Mouse (Mus musculus): ENCODE measurements around the gene AY358078. TPM values are rescaled to one million over a fixed set of nuclear protein-coding genes. Genes with fewer than 3 reads are reported as not detected.

Gene AY358078
- total RNA-seq, 2 experiments from 2014 or later = not detected

DNA sequence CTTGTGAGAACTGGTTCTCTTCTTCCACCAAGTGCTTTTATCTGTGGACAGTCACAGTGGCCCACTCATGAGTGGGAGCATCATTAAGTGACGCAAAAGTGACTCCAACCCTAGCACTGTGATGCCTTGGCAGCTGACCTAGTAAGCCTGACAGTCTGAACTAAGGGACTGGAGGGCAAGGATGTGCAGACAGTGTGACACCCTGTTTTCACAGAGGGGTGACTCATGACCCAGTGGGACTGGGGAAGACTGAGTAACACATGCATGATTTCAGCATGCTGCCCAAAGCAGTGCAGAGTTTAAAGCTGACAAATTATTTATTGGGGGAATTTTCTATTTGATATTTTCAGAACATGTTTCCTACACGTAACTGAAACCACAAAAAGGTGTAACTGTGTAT lies 70.9 kb downstream of the AY358078 start:
- ATAC-seq (replicated peaks; ENCODE audit: low FRiP score, poor library complexity, severe bottlenecking) = no peak

DNA sequence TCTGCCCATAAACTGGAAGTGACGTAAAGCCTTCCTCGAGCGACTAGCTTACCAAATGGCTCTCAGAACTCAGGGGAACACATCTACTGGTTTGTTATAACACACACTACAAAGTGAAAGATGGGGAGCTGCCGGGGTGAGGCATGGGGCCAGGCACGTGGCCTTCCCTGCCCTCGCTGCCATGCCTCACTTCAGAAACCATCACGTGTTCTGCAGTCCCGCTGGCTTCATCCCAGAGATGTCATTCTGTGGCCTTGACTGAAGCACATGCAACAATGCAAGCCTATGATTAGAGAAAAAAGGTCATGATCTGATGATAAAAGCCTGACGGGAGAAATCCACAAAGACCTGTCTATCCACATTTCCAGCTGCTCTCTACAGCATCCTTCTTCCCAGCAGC lies 71.9 kb downstream of the AY358078 start:
- no peak for ATAC-seq (replicated peaks; ENCODE audit: low FRiP score, poor library complexity, severe bottlenecking)

Other genes with a start within 250 kb of the AY358078 start
- gene Gm5622, start 247.3 kb upstream of the AY358078 start, total RNA-seq (2015; ENCODE audit: low replicate concordance) = not detected in 2 replicates
- not detected in 2 replicates for gene Gm5622, start 247.3 kb upstream of the AY358078 start, total RNA-seq (2017; ENCODE audit: low replicate concordance)
- not detected in 2 replicates for gene Gm17175, start 226.0 kb upstream of the AY358078 start, total RNA-seq (2015; ENCODE audit: low replicate concordance)
- not detected in 2 replicates for gene Gm17175, start 226.0 kb upstream of the AY358078 start, total RNA-seq (2017; ENCODE audit: low replicate concordance)
- gene Gm17174, start 207.9 kb upstream of the AY358078 start, total RNA-seq (2015; ENCODE audit: low replicate concordance) = not detected in 2 replicates
- not detected in 2 replicates for gene Gm17174, start 207.9 kb upstream of the AY358078 start, total RNA-seq (2017; ENCODE audit: low replicate concordance)
- gene Gm17078, start 188.7 kb upstream of the AY358078 start, total RNA-seq (2015; ENCODE audit: low replicate concordance) = not detected in 2 replicates
- not detected in 2 replicates for gene Gm17078, start 188.7 kb upstream of the AY358078 start, total RNA-seq (2017; ENCODE audit: low replicate concordance)
- not detected in 2 replicates for gene Gm4181, start 164.4 kb upstream of the AY358078 start, total RNA-seq (2015; ENCODE audit: low replicate concordance)
- gene Gm4181, start 164.4 kb upstream of the AY358078 start, total RNA-seq (2017; ENCODE audit: low replicate concordance) = not detected in 2 replicates
- not detected in 2 replicates for gene Gm17079, start 104.6 kb upstream of the AY358078 start, total RNA-seq (2015; ENCODE audit: low replicate concordance)
- gene Gm17079, start 104.6 kb upstream of the AY358078 start, total RNA-seq (2017; ENCODE audit: low replicate concordance) = not detected in 2 replicates
- gene Gm5800, start 82.9 kb upstream of the AY358078 start, total RNA-seq (2015; ENCODE audit: low replicate concordance) = not detected in 2 replicates
- not detected in 2 replicates for gene Gm5800, start 82.9 kb upstream of the AY358078 start, total RNA-seq (2017; ENCODE audit: low replicate concordance)
- not detected in 2 replicates for gene Ang4, start 26.5 kb upstream of the AY358078 start, total RNA-seq (2015; ENCODE audit: low replicate concordance)
- gene Ang4, start 26.5 kb upstream of the AY358078 start, total RNA-seq (2017; ENCODE audit: low replicate concordance) = not detected in 2 replicates
- gene Ear6, start 53.7 kb downstream of the AY358078 start, total RNA-seq (2015; ENCODE audit: low replicate concordance) = 7.1 and 23.1 TPM in 2 replicates
- 28.3 and 36.7 TPM in 2 replicates for gene Ear6, start 53.7 kb downstream of the AY358078 start, total RNA-seq (2017; ENCODE audit: low replicate concordance)
- 1.7 and 4.3 TPM in 2 replicates for gene Mettl17, start 84.8 kb downstream of the AY358078 start, total RNA-seq (2015; ENCODE audit: low replicate concordance)
- gene Mettl17, start 84.8 kb downstream of the AY358078 start, total RNA-seq (2017; ENCODE audit: low replicate concordance) = 11.3 TPM in 1 of 2 replicates, not detected in the other
- gene Slc39a2, start 92.8 kb downstream of the AY358078 start, total RNA-seq (2015; ENCODE audit: low replicate concordance) = 2.1 TPM in 1 of 2 replicates, not detected in the other
- not detected in 2 replicates for gene Slc39a2, start 92.8 kb downstream of the AY358078 start, total RNA-seq (2017; ENCODE audit: low replicate concordance)
- gene Ndrg2, start 114.1 kb downstream of the AY358078 start, total RNA-seq (2015; ENCODE audit: low replicate concordance) = 18.4 TPM in 1 of 2 replicates, not detected in the other
- gene Ndrg2, start 114.1 kb downstream of the AY358078 start, total RNA-seq (2017; ENCODE audit: low replicate concordance) = 5.9 and 9.2 TPM in 2 replicates
- not detected in 2 replicates for gene Tppp2, start 118.4 kb downstream of the AY358078 start, total RNA-seq (2015; ENCODE audit: low replicate concordance)
- gene Tppp2, start 118.4 kb downstream of the AY358078 start, total RNA-seq (2017; ENCODE audit: low replicate concordance) = not detected in 2 replicates
- gene Rnase13, start 122.7 kb downstream of the AY358078 start, total RNA-seq (2015; ENCODE audit: low replicate concordance) = not detected in 2 replicates
- not detected in 2 replicates for gene Rnase13, start 122.7 kb downstream of the AY358078 start, total RNA-seq (2017; ENCODE audit: low replicate concordance)
- gene Arhgef40, start 184.7 kb downstream of the AY358078 start, total RNA-seq (2015; ENCODE audit: low replicate concordance) = 6.5 and 20.5 TPM in 2 replicates
- 11.6 and 16.2 TPM in 2 replicates for gene Arhgef40, start 184.7 kb downstream of the AY358078 start, total RNA-seq (2017; ENCODE audit: low replicate concordance)
- gene Tmem253, start 215.6 kb downstream of the AY358078 start, total RNA-seq (2015; ENCODE audit: low replicate concordance) = 6.5 TPM in 1 of 2 replicates, not detected in the other
- 0.15 TPM in 1 of 2 replicates, not detected in the other for gene Tmem253, start 215.6 kb downstream of the AY358078 start, total RNA-seq (2017; ENCODE audit: low replicate concordance)
- gene Zfp219, start 220.7 kb downstream of the AY358078 start, total RNA-seq (2015; ENCODE audit: low replicate concordance) = 2.2 and 4.2 TPM in 2 replicates
- 3.9 and 4.8 TPM in 2 replicates for gene Zfp219, start 220.7 kb downstream of the AY358078 start, total RNA-seq (2017; ENCODE audit: low replicate concordance)
- gene Olfr221, start 242.4 kb downstream of the AY358078 start, total RNA-seq (2015; ENCODE audit: low replicate concordance) = not detected in 2 replicates
- gene Olfr221, start 242.4 kb downstream of the AY358078 start, total RNA-seq (2017; ENCODE audit: low replicate concordance) = not detected in 2 replicates